Mouse (Mus musculus) liver, embryonic 15.5 days (tissue): ENCODE measurements around the gene Lonrf3. TPM values are rescaled to one million over a fixed set of nuclear protein-coding genes. Genes with fewer than 3 reads are reported as not detected.
A peak's percentile ranks its signal among the peaks of the same experiment; 100 is the strongest.

ENCODE experiments used
- ATAC-seq: fragments of 200-750 bp; cut with Nextera tagmentation; 2 replicates; pipeline ENCODE4 v1.8.0; 2017; ENCODE audit warnings: moderate number of reproducible peaks, mild to moderate bottlenecking, moderate library complexity; ENCODE audit not compliant: insufficient read depth
- H3K27ac ChIP-seq: fragments of 300-500 bp; sonication (generic); replicated peaks from 2 replicates; pipeline ENCODE4 v1.5.1; 2015; ENCODE audit warnings: mild to moderate bottlenecking, inconsistent platforms
- H3K27me3 ChIP-seq: fragments of 300-500 bp; sonication (generic); 2 replicates; pipeline ENCODE4 v1.6.1; 2015; ENCODE audit warnings: mild to moderate bottlenecking, inconsistent platforms
- H3K36me3 ChIP-seq: fragments of 300-500 bp; sonication (generic); replicated peaks from 2 replicates; pipeline ENCODE4 v1.6.1; 2015; ENCODE audit warnings: moderate library complexity, mild to moderate bottlenecking, inconsistent platforms
- H3K4me1 ChIP-seq: fragments of 300-500 bp; sonication (generic); replicated peaks from 2 replicates; pipeline ENCODE4 v1.6.1; 2015; ENCODE audit warnings: inconsistent platforms
- H3K4me2 ChIP-seq: fragments of 300-500 bp; sonication (generic); 2 replicates; pipeline ENCODE4 v1.6.1; 2015; ENCODE audit warnings: moderate library complexity, mild to moderate bottlenecking, inconsistent platforms
- H3K4me3 ChIP-seq: fragments of 300-500 bp; sonication (generic); replicated peaks from 2 replicates; pipeline ENCODE4 v1.5.1; 2015; ENCODE audit warnings: mild to moderate bottlenecking, inconsistent platforms
- H3K9ac ChIP-seq: fragments of 300-500 bp; sonication (generic); 2 replicates; pipeline ENCODE4 v1.6.1; 2015; ENCODE audit warnings: moderate library complexity, mild to moderate bottlenecking, inconsistent platforms
- H3K9me3 ChIP-seq: fragments of 300-500 bp; sonication (generic); replicated peaks from 2 replicates; pipeline ENCODE4 v1.6.1; 2016; ENCODE audit warnings: inconsistent platforms
- WGBS: fragments of 180-500 bp; shearing (Covaris S2); methylation state at CpG from one replicate; pipeline ENCODE4 v1.1.7; 2015; ENCODE audit warnings: mixed read lengths; ENCODE audit not compliant: insufficient replicate concordance; 5-methylcytosine and 5-hydroxymethylcytosine counted together
- polyA plus RNA-seq: library from polyadenylated mRNA; unstranded; fragments of >200 nt; fragmentation: Nextera tagmentation; extraction: Ambion mirVana; gene quantifications from 2 replicates; pipeline ENCODE4 v1.2.1, GENCODE M21; 2015

Lonrf3 gene
- 0.33 and 0.55 TPM in 2 replicates for polyA plus RNA-seq

GRCm38 (mm10) chrX:36328271-36329039 lies at the start of gene Lonrf3:
Gene Lonrf3 (plus strand): TSS chrX:36328353.
- no peak within 1 kb of the TSS for H3K9ac ChIP-seq
- H3K27me3 ChIP-seq = peaks cover 53% of the 10 kb centered on the region
- H3K27ac ChIP-seq = no peak within 1 kb of the TSS
- H3K4me3 ChIP-seq = peak within 1 kb of the TSS; percentile 47
- peak within 1 kb of the TSS; percentile 56 for H3K4me2 ChIP-seq
- peak; percentile 36; the same call in 1 of the 2 replicates for ATAC-seq
- WGBS = 18% methylated on average over 68 of the region's 68 CpGs
- no peaks in the 10 kb centered on the region for H3K9me3 ChIP-seq
- no peaks in the 10 kb centered on the region for H3K4me1 ChIP-seq
- no peaks in the 10 kb centered on the region for H3K36me3 ChIP-seq

- no peaks in the 10 kb centered on the region for H3K36me3 ChIP-seq
- H3K4me3 ChIP-seq = no peak overlapping the region
- H3K4me1 ChIP-seq = no peaks in the 10 kb centered on the region
- no peaks in the 10 kb centered on the region for H3K9me3 ChIP-seq
- no peak for ATAC-seq
- 37% methylated on average over 1 of the region's 1 CpGs for WGBS
- H3K9ac ChIP-seq = no peak overlapping the region
- no peak overlapping the region for H3K27ac ChIP-seq
- no peak overlapping the region for H3K4me2 ChIP-seq
- H3K27me3 ChIP-seq = no peaks in the 10 kb centered on the region
Measured at GRCm38 (mm10) chrX:36278750-36279149, 49.4 kb upstream of the Lonrf3 start.

DNA sequence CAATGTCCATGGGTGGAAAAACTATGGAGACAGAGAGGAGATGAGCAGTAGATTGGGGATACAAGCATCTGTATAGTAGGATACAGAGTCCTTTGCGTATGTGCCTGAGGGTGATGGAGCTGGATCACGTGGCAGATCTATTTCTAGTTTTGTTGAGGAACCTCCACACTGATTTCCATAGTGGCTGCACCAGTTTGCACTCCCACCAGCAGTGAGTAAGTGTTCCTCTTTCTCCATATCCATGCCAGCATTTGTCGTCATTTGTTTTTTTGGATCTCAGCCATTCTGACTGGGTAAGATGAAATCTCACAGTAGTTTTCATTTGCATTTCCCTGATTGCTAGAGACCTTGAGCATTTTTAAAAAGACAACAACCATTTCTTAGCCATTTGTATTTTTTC lies 16.7 kb upstream of the Lonrf3 start:
- ATAC-seq = no peak
- Histone ChIP-seq H3K4me2 (no peak overlapping the region), H3K9me3 (no peaks in the 10 kb centered on the region), H3K27ac (no peak overlapping the region), H3K4me3 (no peak overlapping the region), H3K9ac (no peak overlapping the region), H3K36me3 (no peaks in the 10 kb centered on the region), H3K27me3 (no peaks in the 10 kb centered on the region), H3K4me1 (no peaks in the 10 kb centered on the region)
- 42% methylated on average over 3 of the region's 3 CpGs for WGBS

DNA sequence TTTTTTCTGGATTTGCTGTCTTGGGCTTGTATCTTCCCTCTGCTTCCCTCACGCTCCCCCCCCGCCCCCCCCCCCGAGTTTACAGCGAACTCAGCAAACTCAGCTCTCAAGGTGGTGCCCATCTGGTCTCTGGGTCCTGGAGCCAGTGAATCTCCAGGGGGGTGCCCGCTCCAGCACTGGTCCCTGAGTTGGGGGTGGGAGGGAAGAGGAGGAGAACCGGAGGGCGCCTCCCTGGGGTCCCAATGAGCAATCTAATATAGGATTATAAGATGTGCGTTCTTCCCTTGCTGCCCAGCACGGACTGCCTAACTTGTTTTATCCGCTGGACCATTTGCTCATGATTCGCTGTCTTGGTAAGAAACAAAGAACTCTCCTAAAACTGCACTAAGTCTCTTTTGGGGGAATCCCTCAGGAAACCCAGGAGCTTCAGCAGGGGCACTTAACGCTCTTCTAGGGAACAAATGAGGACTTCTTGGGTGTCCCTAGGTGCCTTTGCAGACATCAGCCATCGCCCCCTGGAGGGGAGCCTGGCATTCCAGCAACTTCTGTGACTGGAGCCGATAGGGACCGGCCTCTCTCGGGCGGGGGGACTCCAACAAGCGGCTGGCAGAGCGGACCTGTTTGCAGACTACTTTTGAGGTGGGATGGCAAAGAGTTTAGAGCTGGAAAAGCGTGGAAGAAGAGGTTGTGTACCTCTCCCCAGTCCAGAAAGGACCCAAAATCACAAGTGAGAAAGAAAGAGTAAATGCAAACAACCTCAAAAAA lies 480 bp upstream of the Lonrf3 start:
- Histone ChIP-seq H3K9ac (no peak overlapping the region), H3K4me3 (0 out of 2 replicates have a peak overlapping the region, but pooled peaks have one; percentile 7), H3K36me3 (no peaks in the 10 kb centered on the region), H3K4me1 (no peaks in the 10 kb centered on the region), H3K9me3 (no peaks in the 10 kb centered on the region), H3K27ac (no peak overlapping the region), H3K4me2 (peak overlapping the region; percentile 56), H3K27me3 (peaks cover 53% of the 10 kb centered on the region)
- 13% methylated on average over 20 of the region's 20 CpGs for WGBS
- ATAC-seq = no peak

GRCm38 (mm10) chrX:36329040-36329649 lies 992 bp downstream of the Lonrf3 start:
- Histone ChIP-seq H3K9ac (no peak overlapping the region), H3K4me1 (no peaks in the 10 kb centered on the region), H3K36me3 (no peaks in the 10 kb centered on the region), H3K9me3 (no peaks in the 10 kb centered on the region), H3K4me2 (peak overlapping the region; percentile 56), H3K27me3 (peaks cover 53% of the 10 kb centered on the region), H3K27ac (no peak overlapping the region), H3K4me3 (peak overlapping the region; percentile 47)
- ATAC-seq = peak; percentile 32; the same call in 1 of the 2 replicates
- WGBS = 19% methylated on average over 53 of the region's 66 CpGs

DNA sequence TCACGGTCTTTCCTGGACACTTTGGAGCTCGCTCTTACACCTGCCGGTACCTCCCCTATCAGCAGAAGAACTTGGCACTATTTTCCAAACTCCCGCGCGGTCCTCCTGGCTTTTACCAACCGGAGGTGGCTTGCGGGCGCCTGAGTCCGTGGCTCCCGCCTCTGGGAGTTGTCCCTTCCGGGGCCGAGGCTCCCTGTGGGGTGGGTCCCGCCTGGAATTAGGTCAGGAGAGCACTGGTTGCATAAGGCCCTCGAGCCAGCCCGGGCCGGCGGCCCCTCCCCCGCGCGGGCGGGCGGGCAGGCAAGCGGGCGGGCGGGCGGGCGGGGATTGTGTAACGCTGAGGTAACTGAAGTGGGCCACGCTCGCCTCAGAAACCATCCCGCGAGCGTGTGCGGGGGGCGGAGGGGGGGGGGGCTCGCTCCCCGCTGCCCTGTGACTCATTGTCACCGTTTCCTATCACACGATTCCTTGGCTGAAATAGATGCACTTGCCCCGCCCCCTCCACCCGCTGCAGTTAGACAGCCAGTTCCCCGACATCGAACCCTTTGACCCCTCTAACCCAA lies 1.8 kb downstream of the Lonrf3 start:
- Histone ChIP-seq H3K27ac (no peak overlapping the region), H3K4me3 (peak overlapping the region; percentile 47), H3K9ac (no peak overlapping the region), H3K9me3 (no peaks in the 10 kb centered on the region), H3K36me3 (no peaks in the 10 kb centered on the region), H3K27me3 (peaks cover 53% of the 10 kb centered on the region), H3K4me1 (no peaks in the 10 kb centered on the region), H3K4me2 (peak overlapping the region; percentile 56)
- ATAC-seq = peak; percentile 68
- 18% methylated on average over 38 of the region's 44 CpGs for WGBS

DNA sequence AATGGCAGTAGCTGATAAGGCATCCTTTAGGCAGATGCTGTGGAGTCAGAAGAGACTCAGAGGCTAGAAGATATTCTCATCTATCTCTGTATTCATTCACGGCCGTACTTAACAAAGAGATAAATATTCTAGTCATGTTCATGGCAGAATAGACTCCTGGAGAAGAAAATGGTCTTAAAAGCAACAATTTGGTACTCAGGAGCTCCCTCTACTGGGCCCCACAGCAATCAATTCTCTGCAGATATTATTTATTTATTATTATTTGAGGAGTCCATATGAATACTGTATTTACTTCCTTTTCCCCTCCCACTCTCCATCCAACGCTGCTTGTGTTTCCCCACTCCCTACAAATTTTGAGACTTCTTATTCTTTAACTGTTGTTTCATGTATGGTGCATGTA lies 24.3 kb downstream of the Lonrf3 start:
- no peak overlapping the region for H3K27ac ChIP-seq
- no peak overlapping the region for H3K4me2 ChIP-seq
- H3K4me3 ChIP-seq = no peak overlapping the region
- no peak overlapping the region for H3K9ac ChIP-seq
- H3K27me3 ChIP-seq = no peaks in the 10 kb centered on the region
- H3K9me3 ChIP-seq = no peaks in the 10 kb centered on the region
- WGBS = 29% methylated on average over 3 of the region's 3 CpGs
- H3K4me1 ChIP-seq = no peaks in the 10 kb centered on the region
- H3K36me3 ChIP-seq = no peaks in the 10 kb centered on the region
- ATAC-seq = no peak

- H3K9ac ChIP-seq = no peak overlapping the region
- H3K4me2 ChIP-seq = no peak overlapping the region
- H3K27me3 ChIP-seq = no peaks in the 10 kb centered on the region
- ATAC-seq = no peak
- H3K27ac ChIP-seq = no peak overlapping the region
- H3K9me3 ChIP-seq = no peaks in the 10 kb centered on the region
- H3K36me3 ChIP-seq = no peaks in the 10 kb centered on the region
- no peak overlapping the region for H3K4me3 ChIP-seq
- H3K4me1 ChIP-seq = no peaks in the 10 kb centered on the region
Measured at GRCm38 (mm10) chrX:36385340-36385739, 57.2 kb downstream of the Lonrf3 start.

DNA sequence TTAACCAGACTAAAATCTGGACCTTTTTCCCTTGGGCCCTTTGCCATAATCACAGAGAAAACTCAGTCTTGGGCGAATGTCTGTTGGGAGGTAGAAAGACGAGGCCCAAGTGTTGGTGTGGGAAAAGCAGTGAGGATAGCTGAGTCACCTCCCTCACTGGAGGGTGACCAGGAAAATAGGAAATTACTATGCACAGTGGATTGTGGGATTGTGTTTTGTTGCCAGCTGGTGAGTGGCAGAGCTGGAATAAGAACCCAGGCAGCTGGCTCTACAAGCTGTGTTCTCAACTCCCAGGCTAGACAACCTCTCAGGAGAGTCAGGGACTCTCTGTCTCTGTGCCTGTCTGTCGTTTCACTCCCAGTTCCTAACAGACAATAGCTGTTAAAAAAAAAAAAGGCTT lies 61.8 kb downstream of the Lonrf3 start:
- 23% methylated on average over 3 of the region's 3 CpGs for WGBS
- Histone ChIP-seq H3K36me3 (no peaks in the 10 kb centered on the region), H3K9me3 (no peaks in the 10 kb centered on the region), H3K27me3 (no peaks in the 10 kb centered on the region), H3K9ac (no peak overlapping the region), H3K4me3 (no peak overlapping the region), H3K4me2 (no peak overlapping the region), H3K4me1 (no peaks in the 10 kb centered on the region), H3K27ac (no peak overlapping the region)
- no peak for ATAC-seq

DNA sequence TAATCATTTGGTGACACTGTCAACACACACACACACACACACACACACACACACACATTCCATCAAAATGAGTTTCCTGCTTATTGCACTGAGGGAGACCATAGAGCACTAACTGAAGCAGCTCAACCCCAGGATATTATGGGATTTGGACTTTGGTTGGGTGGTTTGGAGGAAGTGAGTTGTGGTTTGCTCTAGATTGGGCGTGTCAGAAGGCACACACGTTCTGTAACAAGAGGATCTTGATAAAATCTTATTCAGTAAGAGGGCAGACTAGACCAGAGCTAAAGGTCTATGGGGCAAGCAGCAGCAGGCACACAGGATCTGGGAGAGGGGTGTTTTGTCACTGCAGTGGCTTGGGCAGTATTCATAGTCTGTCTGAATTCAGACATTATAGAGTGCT lies 62.4 kb downstream of the Lonrf3 start:
- WGBS = 18% methylated on average over 2 of the region's 2 CpGs
- no peaks in the 10 kb centered on the region for H3K27me3 ChIP-seq
- H3K4me3 ChIP-seq = no peak overlapping the region
- H3K4me1 ChIP-seq = no peaks in the 10 kb centered on the region
- no peak overlapping the region for H3K27ac ChIP-seq
- H3K9me3 ChIP-seq = no peaks in the 10 kb centered on the region
- H3K9ac ChIP-seq = no peak overlapping the region
- H3K4me2 ChIP-seq = no peak overlapping the region
- ATAC-seq = no peak
- H3K36me3 ChIP-seq = no peaks in the 10 kb centered on the region

- no peaks in the 10 kb centered on the region for H3K9me3 ChIP-seq
- no peaks in the 10 kb centered on the region for H3K36me3 ChIP-seq
- H3K9ac ChIP-seq = no peak overlapping the region
- no peak overlapping the region for H3K4me3 ChIP-seq
- 37% methylated on average over 6 of the region's 6 CpGs for WGBS
- ATAC-seq = no peak
- H3K27ac ChIP-seq = no peak overlapping the region
- no peaks in the 10 kb centered on the region for H3K4me1 ChIP-seq
- H3K4me2 ChIP-seq = no peak overlapping the region
- no peaks in the 10 kb centered on the region for H3K27me3 ChIP-seq
Measured at GRCm38 (mm10) chrX:36392672-36393071, 64.5 kb downstream of the Lonrf3 start.
